Mouse (Mus musculus) hematopoietic stem cell, adult 5-6 weeks (primary cell): Measurements from ENCODE around the gene Ceacam1. TPM values are rescaled to one million over a fixed set of nuclear protein-coding genes. Genes with fewer than 3 reads are reported as not detected.

Experiments
- ATAC-seq, 2 experiments: fragments of 125-278 bp in 1 of 2; replicated peaks in 1 of 2; 2 replicates each; pipeline ENCODE4 v1.8.0; 2016 to 2017; ENCODE audit warnings: inconsistent platforms in 2 of 2, mild to moderate bottlenecking in 2 of 2, moderate number of reproducible peaks in 2 of 2, low read depth in 1 of 2, moderate TSS enrichment in 1 of 2; ENCODE audit not compliant: low FRiP score in 2 of 2, poor library complexity in 2 of 2, severe bottlenecking in 2 of 2, insufficient read depth in 1 of 2, low TSS enrichment in 1 of 2
- total RNA-seq: library from RNA; stranded (forward); fragments of 172-1452, 232-1000 nt; gene quantifications from 2 replicates; pipeline ENCODE4 v1.2.3, GENCODE M21; 2017

Gene Ceacam1
- total RNA-seq, 1 experiment from 2014 or later = 9.5 TPM

- ATAC-seq = no peak
Observed at GRCm38 (mm10) chr7:25452103-25452502, 25.3 kb downstream of the Ceacam1 start.

DNA sequence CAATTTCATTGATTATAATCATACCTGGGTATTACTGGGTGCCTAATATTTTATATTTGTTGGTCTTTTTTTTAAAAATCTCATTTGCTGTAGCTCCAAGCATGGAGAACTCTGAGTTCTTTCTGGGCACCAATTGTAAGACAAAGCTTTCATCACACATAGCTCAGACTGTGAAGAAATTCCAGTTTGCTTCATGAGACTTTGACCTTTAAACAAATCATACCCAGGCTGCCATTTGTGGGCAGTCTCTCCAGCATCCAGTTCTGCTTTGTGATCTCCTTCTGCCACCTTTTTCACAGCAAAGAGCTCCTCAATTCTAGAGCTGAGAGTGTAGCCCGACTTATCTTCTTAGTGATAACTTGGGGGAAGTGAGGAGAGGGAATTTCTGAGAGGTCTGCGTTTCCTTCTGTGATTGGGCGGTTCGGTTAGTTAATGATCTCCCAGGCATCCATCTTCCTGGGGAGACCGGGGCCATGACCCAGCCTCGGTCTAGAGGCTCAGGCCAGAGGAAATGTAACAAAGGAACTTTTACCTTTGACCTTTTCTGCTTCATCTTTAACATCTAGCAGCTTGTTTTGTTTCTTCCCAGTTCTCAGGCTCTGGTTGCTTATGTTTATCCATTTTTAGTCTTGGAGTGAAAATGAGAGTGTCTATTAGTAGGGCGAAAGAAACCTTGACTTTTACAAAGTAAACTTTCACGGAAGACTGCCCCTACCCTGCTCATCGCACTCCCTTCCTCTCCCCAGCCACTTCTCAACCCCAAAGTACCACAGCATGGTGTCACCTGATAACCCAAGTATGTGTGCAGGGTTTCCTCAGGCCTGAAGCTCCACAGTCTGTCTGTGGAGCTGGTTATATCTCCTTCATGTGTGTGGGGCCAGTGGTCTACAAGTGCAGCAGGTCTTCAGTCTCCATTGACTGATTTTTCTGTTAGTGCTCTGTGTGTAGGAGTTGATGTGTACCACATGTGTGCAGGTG is 27.2 kb downstream of the Ceacam1 start:
- no peak for ATAC-seq

DNA sequence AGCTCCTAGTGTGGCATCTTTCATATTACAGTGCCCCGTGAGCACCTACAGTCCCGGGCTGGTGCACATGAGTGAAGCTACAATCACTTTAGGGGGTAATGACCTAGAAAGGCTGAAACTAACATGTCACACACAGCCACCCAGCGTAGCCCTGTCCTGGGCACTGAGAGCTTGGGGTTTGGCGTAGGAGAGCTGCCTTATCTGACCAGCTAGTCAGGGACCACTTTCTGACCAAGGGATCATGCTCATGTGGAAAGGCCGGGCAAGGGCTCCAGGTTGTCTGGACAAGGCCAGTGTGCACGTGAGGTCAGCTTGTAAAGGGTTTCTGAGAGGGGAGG is 36.6 kb downstream of the Ceacam1 start:
- ATAC-seq = no peak

DNA sequence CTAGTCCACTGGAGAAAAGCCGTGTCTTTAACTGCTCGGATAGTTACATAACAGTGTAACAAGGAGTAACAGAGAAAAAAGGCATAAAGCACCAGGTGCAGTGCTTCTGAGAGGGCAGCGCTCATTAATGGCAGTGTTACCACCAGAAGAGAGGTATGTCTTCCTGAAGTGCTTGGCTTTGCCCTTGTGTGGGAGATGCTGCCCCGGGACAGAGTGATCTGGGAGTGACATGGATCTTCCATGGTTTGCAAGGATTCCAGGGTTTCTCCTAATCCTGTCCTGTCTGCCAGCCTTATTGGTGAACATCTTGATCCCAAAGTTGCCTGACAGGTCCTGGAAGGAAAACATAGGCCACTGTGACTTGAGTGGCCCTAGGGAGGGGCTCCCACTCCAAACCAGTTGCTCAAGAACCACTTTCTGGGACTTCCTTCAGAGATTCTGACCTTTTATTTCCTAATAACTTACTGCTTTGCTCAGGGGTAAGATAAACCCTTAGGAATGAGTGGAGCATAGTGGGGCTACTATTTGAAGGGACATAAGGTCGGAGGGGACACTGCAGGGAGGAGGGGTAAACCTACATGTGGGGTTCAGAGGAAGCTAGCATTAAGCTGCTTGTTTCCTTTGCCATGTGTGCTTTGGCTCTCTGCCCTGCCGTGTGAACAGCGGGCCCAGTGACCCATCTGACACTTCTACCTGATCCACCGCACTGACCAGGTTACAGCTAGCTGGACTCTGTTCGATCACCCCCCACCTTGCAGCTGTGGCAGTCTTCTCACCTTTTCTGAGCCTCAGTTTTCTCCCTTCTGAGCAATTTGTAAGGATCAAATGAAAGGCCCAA is 37.2 kb downstream of the Ceacam1 start:
- ATAC-seq = peak in 1 of 2 experiments; percentile 25; a peak in 2 of 4 replicates

DNA sequence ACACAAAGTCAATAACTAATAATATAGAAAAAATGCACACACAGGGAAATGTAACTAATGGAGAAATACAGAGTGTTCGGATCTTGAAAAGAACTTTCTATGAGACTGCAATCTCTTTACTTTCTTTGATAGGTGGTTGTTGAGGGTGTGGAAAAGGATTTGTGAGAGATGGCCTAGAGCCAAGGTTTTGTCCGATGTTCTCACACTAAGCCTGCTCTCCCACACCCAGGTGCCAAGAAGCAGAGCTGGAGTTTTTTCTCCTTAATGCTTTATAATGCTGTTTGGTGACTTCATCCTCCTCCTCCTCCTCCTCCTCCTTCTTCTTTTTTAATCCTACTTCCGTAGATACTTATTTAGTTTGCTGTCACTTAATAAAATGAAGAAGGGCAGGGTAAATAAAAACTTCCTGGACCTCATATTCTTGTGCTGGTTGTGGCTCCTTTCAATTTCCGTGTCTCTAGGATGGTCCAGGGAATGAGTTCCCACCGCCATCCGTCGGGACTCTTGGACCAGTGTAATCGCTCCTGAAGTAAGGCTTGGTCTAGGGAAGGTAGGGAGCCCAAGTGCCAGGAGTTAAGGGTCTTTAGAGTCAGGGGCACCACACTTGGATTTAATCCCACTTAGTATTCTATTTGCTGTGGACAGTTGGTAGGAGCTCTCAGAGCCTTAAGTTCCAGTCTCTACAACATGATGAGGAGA is 38.1 kb downstream of the Ceacam1 start:
- no peak for ATAC-seq

GRCm38 (mm10) chr7:25436704-25437103 is 40.7 kb downstream of the Ceacam1 start:
- ATAC-seq = peak in 1 of 2 experiments; percentile 33; a peak in 1 of 4 replicates

DNA sequence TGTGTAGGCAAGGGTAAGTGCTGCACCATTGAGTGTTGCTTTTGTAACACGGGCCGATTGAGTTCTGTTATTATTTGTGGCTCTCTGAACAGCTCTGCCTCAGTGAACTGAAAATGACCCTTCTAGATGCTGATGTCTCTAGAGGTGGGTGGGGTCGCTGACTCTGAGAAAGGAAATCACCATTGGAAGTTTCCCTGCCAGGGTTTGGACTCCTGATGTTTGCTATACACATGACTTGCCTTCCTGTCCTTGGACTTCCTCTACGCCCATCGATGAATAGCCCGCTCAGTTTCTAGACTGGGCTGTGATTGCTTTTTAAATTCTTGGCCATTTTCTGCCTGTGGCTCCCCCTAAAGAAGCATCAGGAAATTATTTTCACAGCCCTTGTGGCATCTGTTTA is 41.2 kb downstream of the Ceacam1 start:
- no peak for ATAC-seq

DNA sequence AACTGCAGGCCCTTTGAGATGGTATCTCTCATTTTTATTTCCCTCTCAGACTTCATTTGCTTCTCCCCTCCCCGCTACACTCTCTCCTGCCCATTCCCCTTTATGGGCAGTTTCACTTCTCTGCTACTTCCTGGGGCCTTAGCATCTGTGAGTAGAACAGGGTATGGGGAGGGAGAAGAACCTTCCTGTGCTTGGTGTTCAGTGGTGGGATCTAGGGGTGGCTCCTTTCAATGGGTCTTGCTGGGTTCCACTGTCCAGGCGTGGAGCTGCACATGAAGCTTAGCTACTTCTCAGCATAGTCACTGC is 41.9 kb downstream of the Ceacam1 start:
- peak; percentile 13 to 51; a peak in 1 of 4 replicates for ATAC-seq

- ATAC-seq = 0 out of 4 replicates have a peak, but pooled peaks of 1 of the 2 experiments have one; percentile 4
Observed at GRCm38 (mm10) chr7:25434654-25435545, 42.5 kb downstream of the Ceacam1 start.

GRCm38 (mm10) chr7:25433781-25434560 is 43.4 kb downstream of the Ceacam1 start:
- no peak for ATAC-seq

GRCm38 (mm10) chr7:25433007-25433541 is 44.3 kb downstream of the Ceacam1 start:
- ATAC-seq = peak; percentile 49 to 66

GRCm38 (mm10) chr7:25432381-25432780 is 45.0 kb downstream of the Ceacam1 start:
- no peak for ATAC-seq

DNA sequence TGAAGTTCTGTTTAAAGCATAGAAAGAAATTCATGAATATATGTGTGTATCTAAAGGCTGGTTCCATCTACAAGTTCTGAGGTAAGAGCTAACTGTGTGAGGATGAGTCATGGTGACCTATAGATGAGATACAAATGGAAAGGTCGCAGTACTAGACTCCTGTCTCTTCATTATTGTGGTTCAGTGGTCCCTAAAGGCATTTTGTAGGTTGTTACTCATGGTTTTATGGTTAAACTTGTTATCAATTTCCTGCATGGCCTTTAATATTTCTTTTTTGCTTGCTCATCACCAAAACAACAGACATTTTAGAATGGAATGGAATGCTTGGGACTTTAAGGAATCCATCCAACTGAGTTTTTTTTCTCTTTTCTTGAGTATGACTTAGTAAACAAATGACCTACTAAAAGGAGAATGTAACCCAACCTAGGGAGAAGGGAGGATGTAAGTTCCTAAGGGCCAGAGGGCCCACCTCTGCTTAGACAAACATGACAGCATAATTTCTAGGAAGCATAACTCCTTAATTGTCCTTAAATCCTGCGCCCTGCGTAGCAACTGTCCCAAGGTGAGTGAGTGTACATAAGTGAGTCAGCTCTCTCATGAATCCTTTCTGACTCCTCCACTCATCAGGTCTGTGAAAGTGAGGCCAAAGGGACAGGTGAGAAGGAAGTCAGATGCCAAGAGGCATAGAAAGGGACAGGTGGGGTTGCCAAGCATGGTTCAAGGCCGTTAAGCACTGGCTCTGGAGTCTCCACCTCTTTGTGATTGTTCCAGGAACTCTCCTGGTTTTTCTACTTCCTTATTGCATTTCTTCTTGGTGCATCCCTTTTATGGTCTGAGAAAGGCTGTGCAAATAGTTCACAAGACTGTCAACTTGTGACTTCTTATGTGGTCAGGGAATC is 47.3 kb downstream of the Ceacam1 start:
- ATAC-seq = no peak

DNA sequence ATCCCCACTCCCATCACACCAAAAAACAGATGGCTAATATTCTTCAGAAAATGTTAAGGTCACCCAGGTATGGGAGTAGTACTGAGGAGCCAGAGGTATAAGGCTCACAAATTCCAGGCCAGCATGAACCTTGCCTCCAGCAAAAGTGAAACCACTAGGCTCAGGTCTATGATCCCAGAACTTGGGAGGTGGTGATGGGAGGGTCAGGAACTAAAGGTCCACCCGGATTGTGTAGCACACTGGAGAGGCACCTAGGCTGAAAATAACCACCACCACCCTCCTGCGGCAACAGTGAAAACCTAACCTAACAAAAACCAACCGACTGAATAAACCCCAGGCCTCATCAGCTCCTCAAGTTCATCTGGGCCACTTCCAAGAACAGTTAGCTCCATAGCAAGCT is 49.1 kb downstream of the Ceacam1 start:
- no peak for ATAC-seq

GRCm38 (mm10) chr7:25427144-25427543 is 50.3 kb downstream of the Ceacam1 start:
- peak in 1 of 2 experiments; percentile 56; a peak in 1 of 4 replicates for ATAC-seq
